Mouse (Mus musculus) bone marrow, adult 2 months (tissue): Measurements from ENCODE around the gene Atg5. TPM values are rescaled to one million over a fixed set of nuclear protein-coding genes. Genes with fewer than 3 reads are reported as not detected.
"Not testable (repeated sequence)": the region's sequence is repeated elsewhere in the genome, so short reads cannot be mapped to it uniquely, and the experiment has no call there.

ENCODE experiments used
- H3K27ac ChIP-seq: fragments of 200-500 bp; 2 replicates; pipeline ENCODE4 v1.5.1; 2012; ENCODE audit warnings: low read depth, mild to moderate bottlenecking, control low read depth, inconsistent platforms, low read length; ENCODE audit not compliant: control insufficient read depth, poor library complexity, insufficient read depth
- H3K4me1 ChIP-seq: fragments of 200-500 bp; 2 replicates; pipeline ENCODE4 v1.6.1; 2011; ENCODE audit warnings: low read length; ENCODE audit not compliant: control insufficient read depth, insufficient read depth
- H3K4me3 ChIP-seq: fragments of 200-500 bp; replicated peaks from 2 replicates; pipeline ENCODE3; 2011; ENCODE audit warnings: mild to moderate bottlenecking, low read depth, low read length, control low read depth; ENCODE audit not compliant: control insufficient read depth
- CTCF ChIP-seq: fragments of 200-500 bp; IDR thresholded peaks from 2 replicates; pipeline ENCODE4 v1.5.1; 2011; ENCODE audit warnings: low read length, control low read depth; ENCODE audit not compliant: control insufficient read depth, insufficient read depth
- POLR2A ChIP-seq: fragments of 200-500 bp; IDR thresholded peaks from 2 replicates; pipeline ENCODE4 v1.6.1; 2011; ENCODE audit warnings: low read depth, mild to moderate bottlenecking, control low read depth, low read length, borderline replicate concordance; ENCODE audit not compliant: control insufficient read depth
- WGBS: fragments of 180-500 bp; shearing (Covaris S2); methylation state at CpG from one replicate; pipeline ENCODE4 v1.1.7; 2018; 5-methylcytosine and 5-hydroxymethylcytosine counted together
- polyA plus RNA-seq: library from polyadenylated mRNA; stranded (reverse); fragments of >200 nt; gene quantifications from 2 replicates; pipeline ENCODE4 v1.2.4, GENCODE M21; 2011; ENCODE audit warnings: low replicate concordance; ENCODE audit not compliant: missing spikeins, insufficient read depth, insufficient read length

Atg5 gene
- polyA plus RNA-seq, 1 experiment = 10.7 TPM

DNA sequence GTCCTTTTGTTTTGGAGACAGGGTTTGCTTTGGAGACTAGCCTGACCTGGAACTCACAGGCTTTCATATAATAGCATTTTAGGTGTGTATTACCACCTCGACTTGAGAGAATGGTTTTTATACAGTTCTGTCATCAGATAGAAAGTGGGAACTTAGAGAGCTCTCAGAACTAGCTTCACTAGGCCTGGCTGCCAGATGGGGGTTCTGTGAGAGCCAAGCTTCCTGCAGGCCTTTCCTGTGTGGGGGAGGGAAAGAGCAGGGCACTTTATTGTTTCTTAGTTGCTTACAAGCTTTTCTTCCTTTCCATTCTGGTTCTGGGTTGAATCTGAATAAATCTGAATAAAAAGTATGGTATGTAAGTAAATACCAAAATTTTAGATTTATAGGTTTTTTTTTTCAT, 54.0 kb downstream of the Atg5 start:
- H3K27ac ChIP-seq = no peak overlapping the region
- 0% methylated on average over 1 of the region's 1 CpGs for whole genome bisulfite sequencing
- no peak overlapping the region for H3K4me3 ChIP-seq
- peaks cover 3% of the 10 kb centered on the region; the same call in 1 of the 2 replicates for H3K4me1 ChIP-seq
- TF ChIP-seq POLR2A = no peak
- no peak for TF ChIP-seq CTCF

DNA sequence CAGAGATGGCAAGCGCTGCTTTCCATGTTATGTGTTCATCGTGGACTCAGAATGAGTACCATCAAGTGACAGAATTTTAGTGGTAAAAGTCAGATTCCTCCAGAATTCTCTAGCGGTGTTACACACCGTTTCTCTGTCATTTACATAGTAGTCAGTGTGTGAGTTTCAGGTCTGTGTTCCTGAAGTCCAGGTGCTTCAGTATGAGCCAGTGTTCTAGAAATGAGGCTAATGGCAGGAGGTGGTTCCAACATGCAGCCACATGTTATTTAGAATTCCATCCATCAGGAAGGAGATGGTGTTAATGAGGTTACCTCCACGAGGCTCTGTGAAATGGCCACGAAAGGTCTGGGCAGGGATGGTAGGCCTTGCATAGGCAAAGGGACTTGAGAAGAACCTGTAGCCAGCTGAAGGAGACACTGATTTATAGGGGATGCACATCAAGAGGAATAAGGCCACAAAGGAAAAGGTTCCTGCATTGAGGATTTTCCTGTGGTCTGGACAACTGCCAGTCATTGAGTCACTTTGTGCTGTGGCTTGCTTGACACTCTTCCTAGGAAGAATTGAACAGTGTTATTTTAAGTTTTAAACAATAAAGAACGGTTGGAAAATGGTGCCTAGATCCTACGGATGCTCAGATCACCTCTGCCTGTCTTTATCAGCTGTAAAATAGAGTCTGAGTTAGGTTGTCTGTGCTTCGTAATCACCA, 55.1 kb downstream of the Atg5 start:
- Histone ChIP-seq H3K4me3 (no peak overlapping the region), H3K27ac (no peak overlapping the region), H3K4me1 (peaks cover 3% of the 10 kb centered on the region; the same call in 1 of the 2 replicates)
- TF ChIP-seq CTCF = no peak
- no peak for TF ChIP-seq POLR2A
- 77% methylated on average over 9 of the region's 9 CpGs for WGBS

DNA sequence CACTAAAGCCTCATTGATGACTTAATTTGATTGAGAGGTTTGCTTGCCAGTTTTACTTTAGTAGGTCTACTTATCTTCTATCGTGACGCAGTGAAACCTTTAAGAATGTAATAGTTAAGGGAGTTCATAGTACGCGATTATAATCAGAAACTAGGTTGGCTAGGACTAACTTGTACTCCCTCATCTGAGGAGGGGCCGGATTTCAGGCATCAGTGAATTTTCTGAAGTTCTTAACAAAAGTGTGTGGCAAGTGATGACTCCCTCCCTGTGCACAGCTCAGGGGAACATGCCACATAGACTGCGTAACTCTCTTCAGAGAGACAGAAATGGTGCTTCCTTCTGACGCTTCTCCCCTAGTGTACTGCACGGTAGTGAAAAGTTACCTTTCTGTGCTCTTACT, 55.7 kb downstream of the Atg5 start:
- no peak overlapping the region for H3K4me3 ChIP-seq
- H3K4me1 ChIP-seq = peaks cover 3% of the 10 kb centered on the region; the same call in 1 of the 2 replicates
- 80% methylated on average over 8 of the region's 8 CpGs for WGBS
- no peak for TF ChIP-seq CTCF
- TF ChIP-seq POLR2A = no peak
- H3K27ac ChIP-seq = no peak overlapping the region

DNA sequence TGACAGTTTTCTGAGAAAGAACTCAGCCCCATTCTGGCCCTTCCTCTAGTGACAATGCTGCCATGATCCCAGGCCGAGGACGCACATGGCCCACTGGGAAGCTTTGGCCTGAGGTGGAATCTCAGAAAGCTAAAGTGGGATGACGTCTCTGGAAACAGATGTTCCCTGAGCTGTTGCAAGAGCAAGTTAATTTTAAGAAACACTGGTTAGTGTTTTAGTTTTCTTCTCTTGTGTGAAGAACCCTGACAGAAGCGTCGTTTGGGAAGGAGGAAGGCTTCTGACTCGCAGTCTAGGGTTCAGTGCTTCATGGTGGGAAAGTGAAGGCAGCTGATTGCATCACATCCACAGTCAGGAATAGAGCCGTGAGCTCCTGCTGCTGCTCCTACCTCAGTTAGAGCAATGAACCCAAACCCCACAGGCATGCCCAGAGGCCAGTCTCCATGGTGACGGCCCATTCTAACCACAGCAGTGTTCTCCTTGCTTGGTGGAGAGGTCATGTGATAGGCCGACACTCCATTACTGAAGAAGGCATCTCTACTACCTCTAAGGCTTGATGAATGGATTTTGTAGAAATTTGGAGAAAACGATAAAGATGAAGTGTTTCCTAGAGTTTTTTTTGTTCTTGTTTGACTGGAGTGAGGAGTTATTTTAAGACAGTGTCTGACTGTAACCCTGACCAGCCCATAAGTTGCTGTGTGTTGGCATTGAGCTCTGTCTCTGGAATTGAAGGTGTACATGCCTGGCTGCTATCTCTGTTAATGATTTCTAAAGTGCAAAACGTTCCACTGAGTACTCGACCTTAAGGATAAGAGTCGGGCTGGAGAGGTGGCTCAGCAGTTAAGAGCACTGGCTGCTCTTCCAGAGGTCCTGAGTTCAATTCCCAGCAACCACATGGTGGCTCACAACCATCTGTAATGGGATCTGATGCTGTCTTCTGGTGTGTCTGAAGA, 57.7 kb downstream of the Atg5 start:
- no peak overlapping the region for H3K27ac ChIP-seq
- 55% methylated on average over 13 of the region's 13 CpGs for WGBS

DNA sequence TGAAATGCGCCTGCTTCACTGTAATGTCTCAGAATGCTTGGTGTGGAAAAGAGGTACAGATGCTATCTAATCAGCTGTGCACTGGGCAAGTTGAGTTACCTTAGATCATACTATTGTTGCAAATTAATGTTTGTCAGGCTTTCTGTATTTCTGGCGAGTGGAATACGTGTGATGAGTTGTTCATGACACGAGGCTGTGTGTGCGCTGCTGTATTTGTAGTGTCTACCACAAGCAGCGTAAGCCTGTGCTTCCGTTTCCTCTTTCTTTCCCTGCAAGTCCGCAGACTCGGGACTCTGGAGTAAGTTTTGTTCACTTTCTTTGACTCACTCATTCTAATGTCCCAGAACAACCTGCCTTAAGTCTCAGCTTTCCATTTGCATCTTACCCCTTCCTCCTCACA, 58.9 kb downstream of the Atg5 start:
- TF ChIP-seq CTCF (no peak), POLR2A (no peak)
- no peak overlapping the region for H3K27ac ChIP-seq
- no peak overlapping the region for H3K4me3 ChIP-seq
- peaks cover 2% of the 10 kb centered on the region; the same call in 1 of the 2 replicates for H3K4me1 ChIP-seq
- WGBS = 45% methylated on average over 9 of the region's 9 CpGs

More for the DNA sequence above, 57.7 kb downstream of the Atg5 start:
- TF ChIP-seq CTCF = no peak
- no peak for TF ChIP-seq POLR2A
- Histone ChIP-seq H3K4me3 (no peak overlapping the region), H3K4me1 (peaks cover 3% of the 10 kb centered on the region; the same call in 1 of the 2 replicates)

DNA sequence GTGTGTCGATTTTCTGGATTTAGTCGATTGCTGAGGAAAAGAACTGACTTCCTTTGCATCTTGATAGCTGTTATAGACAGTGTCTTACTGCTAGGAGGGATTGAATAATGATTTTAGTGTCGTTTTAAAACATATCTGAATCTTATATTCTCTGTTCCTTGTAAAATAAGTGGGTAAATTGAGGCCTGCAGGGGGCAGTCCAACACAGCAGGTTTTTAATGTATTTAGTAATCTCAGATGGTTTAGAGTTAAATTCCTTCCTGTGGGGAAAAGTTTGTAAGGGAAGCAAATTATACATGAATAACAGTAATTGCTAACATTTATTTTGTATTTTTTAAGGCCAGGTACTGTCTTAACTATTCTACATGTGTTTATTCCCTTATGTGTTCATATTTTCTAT, 60.2 kb downstream of the Atg5 start:
- TF ChIP-seq CTCF = no peak
- no peak for TF ChIP-seq POLR2A
- 49% methylated on average over 3 of the region's 3 CpGs for WGBS
- Histone ChIP-seq H3K27ac (no peak overlapping the region), H3K4me1 (peaks cover 2% of the 10 kb centered on the region; the same call in 1 of the 2 replicates), H3K4me3 (no peak overlapping the region)

DNA sequence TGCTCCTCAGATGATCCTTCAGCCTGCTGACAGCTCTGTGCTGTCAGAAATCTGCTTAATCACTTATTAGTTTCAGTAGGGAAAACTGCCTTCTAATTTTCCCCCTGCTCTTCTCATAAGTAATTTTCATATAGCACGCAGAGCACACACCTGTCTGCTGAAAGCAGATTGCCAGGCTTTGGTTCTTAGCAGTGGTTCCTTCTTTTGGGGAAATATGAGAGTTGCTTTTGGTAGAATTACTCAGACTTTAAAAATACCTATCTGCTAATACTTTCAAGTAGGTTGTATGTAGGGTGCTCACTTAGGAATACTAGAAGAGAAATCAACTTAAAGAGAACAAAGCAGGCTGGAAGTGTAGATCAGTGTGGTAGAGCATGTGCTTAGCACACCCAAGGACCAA, 62.6 kb downstream of the Atg5 start:
- TF ChIP-seq POLR2A (no peak), CTCF (no peak)
- H3K27ac ChIP-seq = no peak overlapping the region
- peaks cover 1% of the 10 kb centered on the region; the same call in 1 of the 2 replicates for H3K4me1 ChIP-seq
- 87% methylated on average over 1 of the region's 1 CpGs for WGBS
- H3K4me3 ChIP-seq = no peak overlapping the region

DNA sequence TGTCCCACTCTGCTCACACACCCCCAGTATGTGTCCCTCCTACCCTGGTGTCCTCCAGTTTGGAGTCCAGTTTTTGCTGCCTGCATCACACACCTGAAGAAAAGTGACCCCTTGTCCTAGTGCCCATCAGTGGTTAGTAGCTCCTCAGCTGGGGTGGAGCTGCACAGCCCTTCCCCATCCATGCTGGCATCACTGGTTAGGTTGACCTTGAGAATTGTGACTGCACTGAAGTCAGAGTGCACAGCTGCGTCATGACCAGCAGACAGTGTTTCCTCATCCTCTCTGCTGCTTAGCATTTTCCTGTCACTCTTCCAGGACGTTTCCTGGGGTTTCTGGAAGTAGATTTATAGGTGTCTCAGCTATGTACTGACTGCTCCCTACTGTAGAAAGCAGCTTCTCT, 63.3 kb downstream of the Atg5 start:
- H3K27ac ChIP-seq = no peak overlapping the region
- TF ChIP-seq POLR2A (no peak), CTCF (no peak)
- no peaks in the 10 kb centered on the region for H3K4me1 ChIP-seq
- no peak overlapping the region for H3K4me3 ChIP-seq
- 51% methylated on average over 2 of the region's 2 CpGs for WGBS

DNA sequence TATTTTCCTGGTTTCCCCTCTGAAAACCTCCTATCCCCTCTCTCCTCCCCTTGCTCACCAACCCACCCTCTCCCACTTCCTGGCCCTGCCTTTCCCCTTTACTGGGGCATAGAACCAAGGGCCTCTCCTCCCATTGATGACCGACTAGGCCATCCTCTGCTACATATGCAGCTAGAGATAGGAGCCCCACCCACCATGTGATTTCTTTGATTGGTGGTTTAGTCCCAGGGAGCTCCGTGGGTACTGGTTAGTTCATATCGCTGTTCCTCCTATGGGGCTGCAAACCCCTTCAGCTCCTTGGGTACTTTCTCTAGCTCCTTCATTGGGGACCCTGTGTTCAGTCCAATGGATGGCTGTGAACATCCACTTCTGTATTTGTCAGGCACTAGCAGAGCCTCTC, 64.5 kb downstream of the Atg5 start:
- not testable (repeated sequence) for H3K4me1 ChIP-seq, H3K27ac ChIP-seq, H3K4me3 ChIP-seq
- WGBS = 59% methylated on average over 3 of the region's 3 CpGs

DNA sequence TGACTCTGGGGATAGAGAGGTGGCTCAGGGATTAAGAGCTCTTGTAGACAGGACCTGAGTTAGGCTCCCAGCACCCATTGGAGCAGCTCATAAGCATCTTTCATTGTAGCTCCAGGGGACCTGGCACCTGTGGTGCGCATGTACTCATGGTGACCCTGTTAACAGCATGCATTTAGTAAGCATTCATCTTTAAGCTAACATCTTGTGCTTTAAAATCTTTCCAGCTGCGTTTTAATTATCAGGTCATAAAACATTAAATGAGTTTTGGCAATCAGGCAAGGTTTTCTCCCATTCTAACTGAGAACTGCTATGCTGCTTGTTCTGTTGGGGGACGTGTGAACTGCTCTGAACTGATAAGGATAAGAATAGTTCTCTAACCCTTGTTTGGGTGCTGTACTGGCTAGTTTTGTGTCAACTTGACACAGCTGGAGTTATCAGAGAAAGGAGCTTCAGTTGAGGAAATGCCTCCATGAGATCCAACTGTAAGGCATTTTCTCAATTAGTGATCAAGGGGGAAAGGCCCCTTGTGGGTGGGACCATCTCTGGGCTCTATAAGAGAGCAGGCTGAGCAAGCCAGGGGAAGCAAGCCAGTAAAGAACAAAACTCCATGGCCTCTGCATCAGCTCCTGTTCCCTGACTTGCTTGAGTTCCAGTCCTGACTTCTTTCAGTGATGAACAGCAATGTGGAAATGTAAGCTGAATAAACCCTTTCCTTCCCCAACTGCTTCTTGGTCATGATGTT, 68.7 kb downstream of the Atg5 start:
- 63% methylated on average over 3 of the region's 3 CpGs for WGBS
- not testable (repeated sequence) for H3K4me1 ChIP-seq, H3K27ac ChIP-seq, H3K4me3 ChIP-seq
